Mouse (Mus musculus) c-Kit-negative CD71-positive TER-119-positive erythroid progenitor cells, embryonic 14.5 days (primary cell): ENCODE results near the gene Sult2a7.

Source experiments
- DNase-seq: peaks from one replicate; pipeline ENCODE4 v3.0.0-alpha.2; 2013; ENCODE audit warnings: low read depth, low spot score

Gene Sult2a7

DNA sequence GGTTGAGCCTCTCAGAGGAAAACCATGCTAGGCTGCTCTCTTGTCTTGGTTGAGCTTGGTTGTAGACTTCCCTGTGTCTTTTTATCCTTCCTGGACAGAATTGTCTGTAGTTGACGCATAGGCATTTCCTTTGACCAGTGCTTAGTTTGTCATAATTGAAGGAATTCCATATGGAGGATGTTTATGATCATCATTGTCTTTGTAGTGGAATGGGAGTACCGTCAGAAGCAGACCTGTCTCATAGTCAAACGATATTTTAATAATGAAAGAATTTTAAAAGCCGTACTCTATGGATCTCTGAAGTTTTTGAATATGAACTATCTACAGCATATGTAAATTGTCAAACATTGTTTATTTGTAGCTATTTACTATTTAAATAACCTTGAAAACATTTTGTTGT lies at the start of gene Sult2a7:
TSS of gene Sult2a7 (minus strand) at position 101 of the 400 bp plus-strand sequence.
- no peak for DNase-seq

DNA sequence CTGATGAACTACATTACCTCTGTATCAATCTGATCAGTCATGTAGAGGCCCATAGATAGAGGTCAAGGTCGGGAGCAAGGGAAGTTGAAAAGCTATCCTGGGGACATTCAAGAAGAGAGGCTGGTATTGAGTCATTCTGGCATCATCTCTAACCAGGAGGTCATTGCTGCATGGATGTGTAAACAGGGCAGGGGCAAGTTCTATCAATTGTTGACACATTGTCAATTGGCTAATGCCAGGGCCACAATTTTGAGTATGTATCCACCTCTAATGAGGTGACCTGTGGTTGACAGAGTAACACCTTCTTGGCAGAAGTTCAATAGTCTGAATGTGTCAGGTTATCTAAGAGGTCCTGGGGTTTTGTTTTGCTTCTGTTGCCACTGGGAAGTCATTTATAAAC lies 31.2 kb upstream of the Sult2a7 start:
- DNase-seq = no peak

DNA sequence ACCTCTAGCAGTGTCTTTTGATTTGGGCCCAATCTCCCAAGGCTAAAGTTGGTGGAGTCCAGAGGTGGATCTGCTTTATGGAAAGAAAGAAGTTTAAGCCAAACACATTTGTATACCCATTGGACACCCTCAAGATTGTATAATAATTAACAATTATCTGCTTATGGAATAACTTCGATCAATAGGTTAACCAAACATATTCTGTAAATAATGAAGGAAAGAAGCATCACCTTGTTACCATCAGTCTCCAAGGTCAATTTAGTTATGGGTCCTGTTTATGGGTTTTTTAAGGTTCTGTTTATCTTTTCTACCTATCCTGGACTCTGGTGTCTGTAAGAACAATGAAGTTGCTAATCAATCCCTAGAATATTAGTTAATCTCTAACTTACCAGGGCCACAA lies 28.6 kb upstream of the Sult2a7 start:
- DNase-seq = no peak

DNA sequence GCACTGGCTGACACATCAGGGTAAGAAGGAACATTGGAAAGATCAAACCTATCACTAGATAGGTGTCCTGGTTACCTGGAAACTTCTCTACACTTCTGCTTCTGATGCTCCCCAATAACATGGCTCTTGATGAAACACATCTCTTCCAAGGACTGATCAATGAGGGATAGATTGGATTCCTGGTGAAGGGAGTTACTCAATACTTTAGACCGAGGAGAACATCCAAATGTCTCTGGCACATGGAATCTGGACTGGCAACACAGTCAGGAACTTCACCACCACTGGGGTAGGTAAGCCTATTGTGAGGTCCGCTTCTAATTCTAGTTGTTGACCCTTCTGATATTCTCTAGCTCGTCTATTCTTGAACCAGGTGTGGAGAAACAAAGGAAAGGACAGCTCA lies 24.3 kb upstream of the Sult2a7 start:
- no peak for DNase-seq

DNA sequence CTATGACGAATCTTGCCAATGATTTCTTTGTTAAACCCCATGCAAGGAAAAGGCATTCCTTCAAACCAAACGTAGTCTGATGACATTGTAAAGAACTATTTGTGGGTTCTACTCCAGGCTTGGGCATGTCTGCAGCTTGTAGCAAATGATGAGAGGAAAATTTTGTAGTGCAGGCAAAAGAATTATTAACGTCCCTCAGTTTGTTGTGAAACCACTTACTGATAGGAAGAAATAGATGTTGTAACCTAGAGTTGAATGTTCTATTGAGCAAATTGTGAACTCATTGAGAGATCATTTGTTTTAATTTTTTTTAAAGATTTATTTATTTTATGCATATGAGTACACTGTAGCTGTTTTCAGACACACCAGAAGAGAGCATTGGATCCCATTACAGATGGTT lies 1.1 kb downstream of the Sult2a7 start:
- DNase-seq = no peak

DNA sequence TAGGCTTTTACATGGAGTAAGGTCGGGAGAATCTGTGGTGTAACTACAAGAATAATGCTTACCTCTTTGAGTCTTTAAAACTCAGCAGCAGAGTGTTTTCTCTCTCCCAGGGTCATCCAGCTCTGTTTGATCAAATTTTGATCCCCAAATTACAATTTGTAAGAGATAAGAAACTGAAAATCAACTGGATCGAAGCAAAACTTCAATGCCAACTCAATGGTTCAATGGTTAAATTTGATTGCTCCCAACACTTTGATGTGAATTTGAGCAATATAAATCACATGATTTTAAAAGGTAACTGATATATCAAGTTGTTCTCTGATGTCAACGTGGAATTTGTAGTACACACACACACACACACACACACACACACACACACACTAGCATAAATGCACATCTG lies 47.5 kb downstream of the Sult2a7 start, which contains the start of gene Sult2a8:
TSS of gene Sult2a8 (minus strand) at position 236 of the 400 bp plus-strand sequence.
- DNase-seq = no peak

DNA sequence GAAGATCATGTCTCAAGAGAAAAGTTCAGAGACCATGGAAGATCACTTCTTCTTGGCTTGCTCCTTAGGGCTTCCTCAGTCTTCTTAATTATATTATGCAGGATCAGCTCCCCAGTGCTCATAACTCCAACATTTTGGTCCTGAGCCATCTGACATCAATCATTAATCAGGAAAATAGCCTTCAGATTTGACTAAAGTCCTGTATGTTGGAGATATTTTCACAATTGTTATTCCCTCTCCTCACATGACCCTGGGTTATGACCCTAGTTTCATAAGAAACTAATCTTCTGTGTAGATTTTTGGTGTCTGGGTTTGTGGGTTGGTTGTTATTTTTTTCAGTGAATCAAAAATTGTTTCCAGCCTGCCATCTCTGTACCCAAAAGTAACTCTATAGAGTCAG lies 54.4 kb downstream of the Sult2a7 start:
- no peak for DNase-seq

DNA sequence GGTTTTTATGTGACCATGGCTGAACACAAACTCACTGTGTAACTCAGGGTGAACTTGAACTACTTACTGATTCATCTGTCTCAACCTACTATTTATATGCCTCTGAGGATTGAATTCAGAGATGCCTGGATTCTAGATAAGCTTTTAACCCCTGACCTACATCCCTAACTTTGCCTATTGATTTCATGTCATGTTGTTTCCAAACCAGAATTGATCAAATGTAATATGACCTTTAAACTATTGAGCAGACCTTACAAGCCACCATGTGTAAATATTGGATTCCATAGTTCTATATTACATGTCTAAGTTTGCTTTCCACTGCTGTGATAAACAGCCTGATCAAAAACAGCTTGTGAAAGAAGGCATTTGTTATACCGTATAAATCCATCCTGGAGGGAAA lies 55.5 kb downstream of the Sult2a7 start:
- no peak for DNase-seq

DNA sequence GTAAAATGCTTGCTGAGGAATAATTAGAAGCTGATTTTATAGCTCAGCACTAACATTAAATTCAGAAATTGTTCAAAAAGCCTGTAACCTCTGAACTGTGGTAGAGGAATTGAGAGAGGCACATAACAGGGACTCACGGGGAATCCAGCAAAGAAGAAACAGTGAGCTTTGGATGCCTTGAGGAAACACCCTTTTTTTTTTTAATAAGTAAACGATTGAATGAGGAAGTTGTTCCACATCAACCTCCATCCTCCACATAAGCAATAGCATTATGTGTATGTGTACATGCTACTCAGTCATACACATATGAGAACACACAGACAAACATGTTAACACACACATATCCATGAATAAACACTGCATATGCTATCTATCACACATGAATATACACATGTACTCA lies 56.0 kb downstream of the Sult2a7 start:
- no peak for DNase-seq
